Mouse (Mus musculus): Measurements from ENCODE around the gene Gm11116. TPM values are rescaled to one million over a fixed set of nuclear protein-coding genes. Genes with fewer than 3 reads are reported as not detected.
"Not testable (repeated sequence)": the region's sequence is repeated elsewhere in the genome, so short reads cannot be mapped to it uniquely, and the experiment has no call there.

Gm11116 gene
- polyA plus RNA-seq (2011; ENCODE audit: insufficient read depth, insufficient read length, low replicate concordance, missing spikeins) = not detected in 2 replicates

- 67% methylated on average over 1 of the region's 1 CpGs for WGBS
- Histone ChIP-seq H3K27ac (ENCODE audit: control insufficient read depth, insufficient read depth, low read depth, low read length, poor library complexity) (no peak within 1 kb of the TSS), H3K4me1 (ENCODE audit: control insufficient read depth, insufficient read depth, low read length) (no peaks in the 10 kb centered on the region), H3K4me3 (replicated peaks; ENCODE audit: control insufficient read depth, low read depth, low read length) (no peak within 1 kb of the TSS)
- no peak for TF ChIP-seq CTCF (IDR thresholded peaks at IDR 0.05; ENCODE audit: control insufficient read depth, insufficient read depth, low read length)
- no peak for TF ChIP-seq POLR2A (IDR thresholded peaks at IDR 0.05; ENCODE audit: borderline replicate concordance, control insufficient read depth, low read depth, low read length)
These were observed at the start of gene Gm11116 for GRCm38 (mm10) chr5:88111430-88111829. TSS of gene Gm11116 (minus strand) at chr5:88111530.

- no peaks in the 10 kb centered on the region for H3K4me1 ChIP-seq (ENCODE audit: control insufficient read depth, insufficient read depth, low read length)
- TF ChIP-seq CTCF (IDR thresholded peaks at IDR 0.05; ENCODE audit: control insufficient read depth, insufficient read depth, low read length) = no peak
- TF ChIP-seq POLR2A (IDR thresholded peaks at IDR 0.05; ENCODE audit: borderline replicate concordance, control insufficient read depth, low read depth, low read length) = no peak
- H3K27ac ChIP-seq (ENCODE audit: control insufficient read depth, insufficient read depth, low read depth, low read length, poor library complexity) = no peak within 1 kb of the TSS
- H3K4me3 ChIP-seq (replicated peaks; ENCODE audit: control insufficient read depth, low read depth, low read length) = no peak within 1 kb of the TSS
These were observed 42.7 kb upstream of the Gm11116 start, which contains the start of gene Gm11115 for GRCm38 (mm10) chr5:88153999-88154398. TSS of gene Gm11115 (minus strand) at chr5:88154099.

- H3K4me1 ChIP-seq (ENCODE audit: control insufficient read depth, insufficient read depth, low read length); H3K4me3 ChIP-seq (replicated peaks; ENCODE audit: control insufficient read depth, low read depth, low read length); H3K27ac ChIP-seq (ENCODE audit: control insufficient read depth, insufficient read depth, low read depth, low read length, poor library complexity): not testable (repeated sequence)
These were observed 25.1 kb downstream of the Gm11116 start, which contains the start of gene Smr2 for GRCm38 (mm10) chr5:88086256-88086655. TSS of gene Smr2 (plus strand) at chr5:88086556.

Other genes with a start within 250 kb of the Gm11116 start
- gene Odam, start 226.5 kb downstream of the Gm11116 start, polyA plus RNA-seq (2011; ENCODE audit: insufficient read depth, insufficient read length, low replicate concordance, missing spikeins) = not detected in 2 replicates
- 2.2 TPM in 1 of 2 replicates, not detected in the other for gene Csn3, start 186.0 kb downstream of the Gm11116 start, polyA plus RNA-seq (2011; ENCODE audit: insufficient read depth, insufficient read length, low replicate concordance, missing spikeins)
- 1.6 TPM in 1 of 2 replicates, not detected in the other for gene 2310003L06Rik, start 142.1 kb downstream of the Gm11116 start, polyA plus RNA-seq (2011; ENCODE audit: insufficient read depth, insufficient read length, low replicate concordance, missing spikeins)
- gene Gm28434, start 142.0 kb downstream of the Gm11116 start, polyA plus RNA-seq (2011; ENCODE audit: insufficient read depth, insufficient read length, low replicate concordance, missing spikeins) = not detected in 2 replicates
- gene Cabs1, start 132.1 kb downstream of the Gm11116 start, polyA plus RNA-seq (2011; ENCODE audit: insufficient read depth, insufficient read length, low replicate concordance, missing spikeins) = not detected in 2 replicates
- gene Smr3a, start 109.0 kb downstream of the Gm11116 start, polyA plus RNA-seq (2011; ENCODE audit: insufficient read depth, insufficient read length, low replicate concordance, missing spikeins) = not detected in 2 replicates
- gene Smr2, start 25.0 kb downstream of the Gm11116 start, polyA plus RNA-seq (2011; ENCODE audit: insufficient read depth, insufficient read length, low replicate concordance, missing spikeins) = not detected in 2 replicates
- gene Gm11115, start 42.6 kb upstream of the Gm11116 start, polyA plus RNA-seq (2011; ENCODE audit: insufficient read depth, insufficient read length, low replicate concordance, missing spikeins) = not detected in 2 replicates
- gene Gm7714, start 157.4 kb upstream of the Gm11116 start, polyA plus RNA-seq (2011; ENCODE audit: insufficient read depth, insufficient read length, low replicate concordance, missing spikeins) = not detected in 2 replicates
- gene Prol1, start 205.8 kb upstream of the Gm11116 start, polyA plus RNA-seq (2011; ENCODE audit: insufficient read depth, insufficient read length, low replicate concordance, missing spikeins) = not detected in 2 replicates

Data from bone marrow, adult 2 months (tissue).